Mouse (Mus musculus): ENCODE results near the gene Entpd7. TPM values are rescaled to one million over a fixed set of nuclear protein-coding genes. Genes with fewer than 3 reads are reported as not detected.

Gene Entpd7
- total RNA-seq, 1 experiment, result 11.4 TPM

DNA sequence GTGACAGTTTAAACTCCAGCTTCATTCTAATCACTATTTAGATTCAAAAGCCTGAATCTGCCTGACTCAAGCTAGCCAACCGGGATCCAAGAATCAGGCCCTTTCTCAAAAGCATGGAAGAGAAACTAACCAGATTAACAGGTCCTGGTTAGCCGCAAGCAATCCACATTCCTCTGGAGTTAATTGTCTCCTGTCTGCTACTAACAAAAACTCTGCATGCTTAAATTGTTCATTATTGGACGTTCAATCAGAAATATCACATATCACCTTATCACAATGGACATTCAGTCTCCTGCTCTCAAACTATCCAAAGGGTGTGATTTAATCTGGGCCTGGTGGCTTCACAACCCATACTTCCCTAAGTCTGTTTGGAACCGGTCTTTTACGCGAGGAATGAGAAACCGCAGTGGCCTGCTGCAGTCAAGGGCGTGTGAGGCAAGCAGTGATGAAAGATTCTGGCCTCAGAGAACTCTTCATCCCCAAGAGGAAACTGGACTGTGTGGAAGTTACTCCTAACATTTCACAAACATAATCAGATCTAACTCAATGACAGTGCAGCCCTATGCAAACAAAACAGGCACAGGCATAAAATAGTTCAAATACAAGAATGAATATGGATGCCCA, 20.2 kb upstream of the Entpd7 start:
- Histone ChIP-seq H3K9me3 (ENCODE audit: control insufficient read depth, insufficient read depth, low read depth, low read length) (no peaks in the 10 kb centered on the region), H3K9ac (ENCODE audit: insufficient read depth, low read depth, low read length, poor library complexity, severe bottlenecking) (no peak overlapping the region), H3K27ac (ENCODE audit: insufficient read depth, low read depth, low read length, poor library complexity, severe bottlenecking) (no peak overlapping the region; the same call in 1 of the 2 replicates), H3K4me3 (ENCODE audit: insufficient read depth in 1 of 2, low read depth in 1 of 2, low read length in 2 of 2, poor library complexity in 1 of 2, severe bottlenecking in 1 of 2) (no peak overlapping the region), H3K36me3 (ENCODE audit: control insufficient read depth, insufficient read depth, low read length, poor library complexity, severe bottlenecking) (peaks cover 5% of the 10 kb centered on the region; the same call in 1 of the 2 replicates), H3K4me1 (ENCODE audit: control insufficient read depth in 2 of 2, insufficient read depth in 2 of 2, low read length in 2 of 2, poor library complexity in 1 of 2) (peaks cover 2 to 14% of the 10 kb centered on the region in 2 experiments)
- TF ChIP-seq CHD2 (IDR thresholded peaks at IDR 0.05; ENCODE audit: low read depth, low read length) (no peak), MAFK (IDR thresholded peaks at IDR 0.05; ENCODE audit: insufficient read depth, low read depth, low read length) (no peak), HCFC1 (IDR thresholded peaks at IDR 0.05; ENCODE audit: borderline replicate concordance, insufficient read depth, low read length) (no peak), ZC3H11A (IDR thresholded peaks at IDR 0.05; ENCODE audit: borderline replicate concordance, low read depth, low read length) (no peak), ZNF384 (IDR thresholded peaks at IDR 0.05; ENCODE audit: low read depth, low read length) (no peak)
- DNase-seq (ENCODE audit: low read depth, low spot score), result no peak
- in situ Hi-C loops (cut with MboI; ENCODE audit: low sequenced_read_pairs in 2 of 2, unreplicated experiment in 2 of 2), result no loop called here

DNA sequence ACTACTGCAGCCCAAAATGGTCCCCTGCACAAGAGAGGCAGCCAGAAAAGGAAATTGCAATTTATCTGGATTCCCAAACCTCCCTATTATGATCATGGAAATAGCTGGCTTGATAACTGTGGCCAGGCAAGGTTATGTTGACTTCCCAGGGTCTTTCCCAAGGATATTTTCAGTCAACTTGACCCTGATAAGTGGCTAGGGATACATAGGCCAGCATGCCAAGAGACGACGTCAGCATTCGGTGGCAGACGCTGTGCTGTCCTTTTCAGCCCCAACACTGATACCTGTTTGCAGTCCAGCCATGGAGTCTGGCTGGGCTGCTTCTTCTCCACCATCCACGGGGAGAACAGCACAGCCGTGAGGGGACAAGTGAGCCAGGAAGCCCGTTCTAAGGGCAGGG, 18.4 kb upstream of the Entpd7 start:
- H3K4me3 ChIP-seq (ENCODE audit: insufficient read depth in 1 of 2, low read depth in 1 of 2, low read length in 2 of 2, poor library complexity in 1 of 2, severe bottlenecking in 1 of 2), result no peak overlapping the region
- in situ Hi-C loops (cut with MboI; ENCODE audit: low sequenced_read_pairs in 2 of 2, unreplicated experiment in 2 of 2), result no loop called here
- H3K4me1 ChIP-seq (ENCODE audit: control insufficient read depth in 2 of 2, insufficient read depth in 2 of 2, low read length in 2 of 2, poor library complexity in 1 of 2), result peaks cover 2 to 12% of the 10 kb centered on the region in 2 experiments
- no peak overlapping the region for H3K27ac ChIP-seq (ENCODE audit: insufficient read depth, low read depth, low read length, poor library complexity, severe bottlenecking)
- no peak overlapping the region for H3K9ac ChIP-seq (ENCODE audit: insufficient read depth, low read depth, low read length, poor library complexity, severe bottlenecking)
- DNase-seq (ENCODE audit: low read depth, low spot score), result no peak
- peaks cover 2% of the 10 kb centered on the region; the same call in 1 of the 2 replicates for H3K36me3 ChIP-seq (ENCODE audit: control insufficient read depth, insufficient read depth, low read length, poor library complexity, severe bottlenecking)
- TF ChIP-seq CHD2 (IDR thresholded peaks at IDR 0.05; ENCODE audit: low read depth, low read length) (no peak), HCFC1 (IDR thresholded peaks at IDR 0.05; ENCODE audit: borderline replicate concordance, insufficient read depth, low read length) (no peak), MAFK (IDR thresholded peaks at IDR 0.05; ENCODE audit: insufficient read depth, low read depth, low read length) (no peak), ZC3H11A (IDR thresholded peaks at IDR 0.05; ENCODE audit: borderline replicate concordance, low read depth, low read length) (no peak), ZNF384 (IDR thresholded peaks at IDR 0.05; ENCODE audit: low read depth, low read length) (no peak)
- H3K9me3 ChIP-seq (ENCODE audit: control insufficient read depth, insufficient read depth, low read depth, low read length), result no peaks in the 10 kb centered on the region

DNA sequence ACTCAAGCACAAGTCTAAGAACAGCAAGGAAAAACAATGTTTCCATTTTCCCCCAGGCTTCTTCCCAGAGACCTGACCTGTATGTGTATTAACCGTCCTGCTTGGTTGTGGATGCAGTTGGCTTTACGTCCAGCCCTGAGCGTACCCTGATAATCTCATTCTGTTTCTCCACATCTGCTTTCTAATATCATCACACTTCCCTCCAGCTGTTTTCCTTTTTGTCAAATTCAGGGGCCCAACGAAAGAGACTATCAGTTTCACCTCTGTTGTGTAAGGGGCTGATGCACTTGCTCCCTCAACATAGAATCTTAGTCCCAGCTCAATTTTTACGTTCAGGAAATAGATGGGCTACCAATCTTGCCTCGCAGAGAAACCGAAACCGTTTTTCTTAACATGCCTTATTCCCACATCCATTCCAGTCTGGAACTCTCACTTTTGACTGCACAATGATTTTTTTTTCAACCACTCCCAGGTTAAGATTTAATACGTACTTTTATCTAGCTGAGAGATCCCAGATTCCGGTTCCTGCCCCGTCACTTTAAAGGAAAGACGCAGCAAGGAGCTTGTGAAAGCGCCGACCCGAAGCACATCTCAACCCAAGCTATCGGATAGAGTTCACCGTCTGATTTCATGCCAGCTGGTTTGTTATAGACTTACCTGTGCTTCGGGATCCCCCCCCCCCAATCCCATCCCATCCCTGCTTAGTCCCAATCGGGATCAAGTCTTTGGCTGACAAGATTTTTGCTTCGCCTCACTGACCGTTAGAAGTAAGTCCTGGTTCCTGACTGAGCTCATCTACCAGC, 15.8 kb upstream of the Entpd7 start:
- Histone ChIP-seq H3K4me1 (ENCODE audit: control insufficient read depth in 2 of 2, insufficient read depth in 2 of 2, low read length in 2 of 2, poor library complexity in 1 of 2) (peaks cover 2 to 10% of the 10 kb centered on the region in 2 experiments; a peak in 2 of 4 replicates), H3K27ac (ENCODE audit: insufficient read depth, low read depth, low read length, poor library complexity, severe bottlenecking) (no peak overlapping the region), H3K36me3 (ENCODE audit: control insufficient read depth, insufficient read depth, low read length, poor library complexity, severe bottlenecking) (no peaks in the 10 kb centered on the region; the same call in 1 of the 2 replicates), H3K9ac (ENCODE audit: insufficient read depth, low read depth, low read length, poor library complexity, severe bottlenecking) (peak overlapping the region; percentile 90), H3K9me3 (ENCODE audit: control insufficient read depth, insufficient read depth, low read depth, low read length) (no peaks in the 10 kb centered on the region), H3K4me3 (ENCODE audit: insufficient read depth in 1 of 2, low read depth in 1 of 2, low read length in 2 of 2, poor library complexity in 1 of 2, severe bottlenecking in 1 of 2) (peak overlapping the region; percentile 93 to 99)
- in situ Hi-C loops (cut with MboI; ENCODE audit: low sequenced_read_pairs in 2 of 2, unreplicated experiment in 2 of 2), result no loop called here
- no peak for DNase-seq (ENCODE audit: low read depth, low spot score)
- no peak for TF ChIP-seq ZNF384 (IDR thresholded peaks at IDR 0.05; ENCODE audit: low read depth, low read length)
- no peak for TF ChIP-seq ZC3H11A (IDR thresholded peaks at IDR 0.05; ENCODE audit: borderline replicate concordance, low read depth, low read length)
- no peak for TF ChIP-seq HCFC1 (IDR thresholded peaks at IDR 0.05; ENCODE audit: borderline replicate concordance, insufficient read depth, low read length)
- no peak for TF ChIP-seq MAFK (IDR thresholded peaks at IDR 0.05; ENCODE audit: insufficient read depth, low read depth, low read length)
- no peak for TF ChIP-seq CHD2 (IDR thresholded peaks at IDR 0.05; ENCODE audit: low read depth, low read length)

DNA sequence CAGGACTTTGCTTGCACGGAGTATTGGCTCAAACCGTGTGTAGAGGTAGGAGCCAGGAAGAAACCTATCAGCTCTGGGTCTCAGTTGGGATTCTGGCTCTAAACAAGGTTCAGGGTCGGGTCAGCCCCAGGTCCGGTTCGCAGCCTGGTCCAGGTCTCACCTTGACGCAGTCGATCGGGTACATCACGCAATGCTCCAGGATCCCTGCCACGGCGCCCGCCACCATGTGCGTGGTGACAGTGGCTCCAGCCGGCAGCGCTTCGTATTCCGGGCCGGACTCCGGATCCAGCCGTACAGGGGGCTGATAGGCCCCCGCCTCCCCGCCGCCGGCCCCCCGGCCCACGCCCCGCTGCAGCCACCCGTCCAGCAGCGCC, 15.2 kb upstream of the Entpd7 start:
- H3K36me3 ChIP-seq (ENCODE audit: control insufficient read depth, insufficient read depth, low read length, poor library complexity, severe bottlenecking), result no peaks in the 10 kb centered on the region; the same call in 1 of the 2 replicates
- peak overlapping the region; percentile 93 to 99 for H3K4me3 ChIP-seq (ENCODE audit: insufficient read depth in 1 of 2, low read depth in 1 of 2, low read length in 2 of 2, poor library complexity in 1 of 2, severe bottlenecking in 1 of 2)
- H3K9ac ChIP-seq (ENCODE audit: insufficient read depth, low read depth, low read length, poor library complexity, severe bottlenecking), result peak overlapping the region; percentile 90
- no peak for DNase-seq (ENCODE audit: low read depth, low spot score)
- no peaks in the 10 kb centered on the region for H3K9me3 ChIP-seq (ENCODE audit: control insufficient read depth, insufficient read depth, low read depth, low read length)
- 0 out of 2 replicates have a peak overlapping the region, but pooled peaks have one; percentile 55 for H3K27ac ChIP-seq (ENCODE audit: insufficient read depth, low read depth, low read length, poor library complexity, severe bottlenecking)
- TF ChIP-seq HCFC1 (IDR thresholded peaks at IDR 0.05; ENCODE audit: borderline replicate concordance, insufficient read depth, low read length) (no peak), MAFK (IDR thresholded peaks at IDR 0.05; ENCODE audit: insufficient read depth, low read depth, low read length) (no peak), ZNF384 (IDR thresholded peaks at IDR 0.05; ENCODE audit: low read depth, low read length) (no peak), ZC3H11A (IDR thresholded peaks at IDR 0.05; ENCODE audit: borderline replicate concordance, low read depth, low read length) (no peak), CHD2 (IDR thresholded peaks at IDR 0.05; ENCODE audit: low read depth, low read length) (no peak)
- in situ Hi-C loops (cut with MboI; ENCODE audit: low sequenced_read_pairs in 2 of 2, unreplicated experiment in 2 of 2), result no loop called here
- peaks cover 2 to 10% of the 10 kb centered on the region in 2 experiments; a peak in 2 of 4 replicates for H3K4me1 ChIP-seq (ENCODE audit: control insufficient read depth in 2 of 2, insufficient read depth in 2 of 2, low read length in 2 of 2, poor library complexity in 1 of 2)
